Mouse (Mus musculus): ENCODE measurements around the gene Zfp618. TPM values are rescaled to one million over a fixed set of nuclear protein-coding genes. Genes with fewer than 3 reads are reported as not detected.
A peak's percentile ranks its signal among the peaks of the same experiment; 100 is the strongest.

Zfp618 gene
- polyA plus RNA-seq, 1 experiment from 2014 or later = 8.9 TPM

DNA sequence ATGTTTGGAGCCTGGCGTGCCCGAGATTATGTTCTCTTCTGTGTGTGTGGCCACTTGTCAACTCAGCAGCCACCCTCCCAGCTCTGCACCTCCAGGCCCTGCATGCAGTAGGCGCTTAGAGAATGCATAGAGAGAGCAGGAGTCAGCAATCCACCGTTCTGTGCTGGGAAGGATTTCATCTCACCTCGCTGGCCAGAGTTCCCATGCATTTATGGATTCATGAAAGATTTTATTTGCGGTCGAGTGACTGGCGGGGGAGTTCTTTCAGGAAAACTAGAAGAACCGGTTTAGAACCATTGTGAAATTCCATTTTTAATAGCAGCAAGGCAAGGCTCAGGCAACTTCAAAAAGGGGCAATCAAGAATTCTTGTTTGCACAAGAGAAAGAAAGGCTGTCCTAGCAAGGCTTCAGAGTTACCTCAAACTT is 67.2 kb downstream of the Zfp618 start:
- Histone ChIP-seq H3K36me3 (ENCODE audit: control insufficient read depth, insufficient read depth, low read length) (no peaks in the 10 kb centered on the region), H3K4me3 (ENCODE audit: control insufficient read depth in 1 of 2, insufficient read depth in 1 of 2, low read depth in 1 of 2, low read length in 2 of 2) (no peak overlapping the region), H3K9ac (ENCODE audit: low read length) (no peak overlapping the region), H3K4me2 (ENCODE audit: low read length) (no peak overlapping the region), H3K27ac (replicated peaks in 1 of 2; ENCODE audit: control insufficient read depth in 1 of 2, insufficient read depth in 1 of 2, low read depth in 2 of 2, low read length in 2 of 2) (no peak overlapping the region), H3K9me3 (ENCODE audit: control insufficient read depth, low read length) (no peaks in the 10 kb centered on the region), H3K4me1 (ENCODE audit: control insufficient read depth in 2 of 2, insufficient read depth in 2 of 2, low read length in 2 of 2) (peaks cover 8 to 10% of the 10 kb centered on the region in 2 experiments), H3K27me3 (ENCODE audit: control insufficient read depth, insufficient read depth, low read length) (no peaks in the 10 kb centered on the region)
- ATAC-seq (ENCODE audit: insufficient number of reproducible peaks, insufficient read depth, low FRiP score, low read depth) = no peak
- 80% methylated on average over 9 of the region's 9 CpGs for WGBS

DNA sequence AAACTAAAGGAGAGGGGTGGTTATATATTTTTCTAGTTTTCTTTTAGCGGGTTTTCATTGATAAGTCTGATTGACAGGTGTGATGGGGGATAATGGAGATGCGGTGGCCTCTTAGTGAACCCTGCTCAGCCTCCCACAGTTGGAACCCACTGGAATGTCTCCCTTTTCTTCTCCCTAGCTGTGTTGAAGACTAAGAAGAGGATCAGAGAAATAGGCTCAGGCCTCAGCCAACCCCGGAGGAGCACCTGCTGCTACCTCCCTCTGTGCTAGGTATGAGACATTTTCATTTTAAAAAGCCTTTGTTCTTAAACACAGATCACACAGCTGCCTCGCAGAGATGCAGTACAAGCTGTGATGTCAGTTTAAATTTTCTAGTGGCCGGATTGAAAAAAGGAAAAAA is 68.4 kb downstream of the Zfp618 start:
- no peak for ATAC-seq (ENCODE audit: insufficient number of reproducible peaks, insufficient read depth, low FRiP score, low read depth)
- Histone ChIP-seq H3K4me1 (ENCODE audit: control insufficient read depth in 2 of 2, insufficient read depth in 2 of 2, low read length in 2 of 2) (peaks cover 14 to 21% of the 10 kb centered on the region in 2 experiments), H3K27me3 (ENCODE audit: control insufficient read depth, insufficient read depth, low read length) (no peaks in the 10 kb centered on the region), H3K9me3 (ENCODE audit: control insufficient read depth, low read length) (no peaks in the 10 kb centered on the region), H3K4me3 (ENCODE audit: control insufficient read depth in 1 of 2, insufficient read depth in 1 of 2, low read depth in 1 of 2, low read length in 2 of 2) (no peak overlapping the region), H3K9ac (ENCODE audit: low read length) (no peak overlapping the region), H3K4me2 (ENCODE audit: low read length) (no peak overlapping the region), H3K36me3 (ENCODE audit: control insufficient read depth, insufficient read depth, low read length) (no peaks in the 10 kb centered on the region), H3K27ac (replicated peaks in 1 of 2; ENCODE audit: control insufficient read depth in 1 of 2, insufficient read depth in 1 of 2, low read depth in 2 of 2, low read length in 2 of 2) (no peak overlapping the region)
- WGBS = 56% methylated on average over 5 of the region's 5 CpGs

- WGBS = 88% methylated on average over 7 of the region's 7 CpGs
These were observed 70.6 kb downstream of the Zfp618 start for GRCm38 (mm10) chr4:63035991-63036390.

DNA sequence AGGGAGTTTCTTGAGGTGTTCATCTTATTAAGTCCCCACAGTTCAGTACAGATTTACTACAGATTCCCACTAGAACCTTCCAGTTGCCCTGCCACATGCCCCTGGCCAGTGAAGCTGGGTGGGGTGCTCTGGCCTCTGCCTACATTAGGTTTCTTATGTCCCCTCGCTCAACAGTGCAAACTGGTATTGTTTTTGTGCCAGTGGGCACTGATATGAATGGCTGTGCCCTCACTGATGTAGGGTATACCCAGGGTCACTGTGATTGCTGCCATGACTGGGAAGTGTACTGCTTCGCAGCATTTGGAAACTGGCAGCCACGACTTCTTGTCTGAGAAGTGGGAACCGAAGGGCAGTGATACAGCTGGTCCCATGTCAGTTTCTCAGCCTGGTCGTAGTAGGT is 71.4 kb downstream of the Zfp618 start:
- Histone ChIP-seq H3K27me3 (ENCODE audit: control insufficient read depth, insufficient read depth, low read length) (no peaks in the 10 kb centered on the region), H3K9me3 (ENCODE audit: control insufficient read depth, low read length) (no peaks in the 10 kb centered on the region), H3K36me3 (ENCODE audit: control insufficient read depth, insufficient read depth, low read length) (0 out of 2 replicates have a peak, but pooled peaks cover 4% of the 10 kb centered on the region), H3K4me1 (ENCODE audit: control insufficient read depth in 2 of 2, insufficient read depth in 2 of 2, low read length in 2 of 2) (peaks cover 14 to 21% of the 10 kb centered on the region in 2 experiments), H3K4me2 (ENCODE audit: low read length) (no peak overlapping the region), H3K9ac (ENCODE audit: low read length) (no peak overlapping the region), H3K4me3 (ENCODE audit: control insufficient read depth in 1 of 2, insufficient read depth in 1 of 2, low read depth in 1 of 2, low read length in 2 of 2) (no peak overlapping the region), H3K27ac (replicated peaks in 1 of 2; ENCODE audit: control insufficient read depth in 1 of 2, insufficient read depth in 1 of 2, low read depth in 2 of 2, low read length in 2 of 2) (no peak overlapping the region)
- no peak for ATAC-seq (ENCODE audit: insufficient number of reproducible peaks, insufficient read depth, low FRiP score, low read depth)
- 88% methylated on average over 5 of the region's 5 CpGs for WGBS

More at GRCm38 (mm10) chr4:63035991-63036390, 70.6 kb downstream of the Zfp618 start:
- H3K4me1 ChIP-seq (ENCODE audit: control insufficient read depth in 2 of 2, insufficient read depth in 2 of 2, low read length in 2 of 2) = peaks cover 14 to 21% of the 10 kb centered on the region in 2 experiments
- no peak for ATAC-seq (ENCODE audit: insufficient number of reproducible peaks, insufficient read depth, low FRiP score, low read depth)
- no peak overlapping the region for H3K27ac ChIP-seq (replicated peaks in 1 of 2; ENCODE audit: control insufficient read depth in 1 of 2, insufficient read depth in 1 of 2, low read depth in 2 of 2, low read length in 2 of 2)
- no peaks in the 10 kb centered on the region for H3K27me3 ChIP-seq (ENCODE audit: control insufficient read depth, insufficient read depth, low read length)
- no peak overlapping the region for H3K9ac ChIP-seq (ENCODE audit: low read length)
- no peak overlapping the region for H3K4me3 ChIP-seq (ENCODE audit: control insufficient read depth in 1 of 2, insufficient read depth in 1 of 2, low read depth in 1 of 2, low read length in 2 of 2)
- H3K36me3 ChIP-seq (ENCODE audit: control insufficient read depth, insufficient read depth, low read length) = 0 out of 2 replicates have a peak, but pooled peaks cover 4% of the 10 kb centered on the region
- no peak overlapping the region for H3K4me2 ChIP-seq (ENCODE audit: low read length)
- H3K9me3 ChIP-seq (ENCODE audit: control insufficient read depth, low read length) = no peaks in the 10 kb centered on the region

GRCm38 (mm10) chr4:63037555-63037954 is 72.2 kb downstream of the Zfp618 start:
- Histone ChIP-seq H3K9me3 (ENCODE audit: control insufficient read depth, low read length) (no peaks in the 10 kb centered on the region), H3K27me3 (ENCODE audit: control insufficient read depth, insufficient read depth, low read length) (no peaks in the 10 kb centered on the region), H3K4me3 (ENCODE audit: control insufficient read depth in 1 of 2, insufficient read depth in 1 of 2, low read depth in 1 of 2, low read length in 2 of 2) (no peak overlapping the region), H3K36me3 (ENCODE audit: control insufficient read depth, insufficient read depth, low read length) (0 out of 2 replicates have a peak, but pooled peaks cover 4% of the 10 kb centered on the region), H3K27ac (replicated peaks in 1 of 2; ENCODE audit: control insufficient read depth in 1 of 2, insufficient read depth in 1 of 2, low read depth in 2 of 2, low read length in 2 of 2) (peak overlapping the region in 1 of 2 experiments; percentile 19; a peak in 1 of 4 replicates), H3K4me2 (ENCODE audit: low read length) (no peak overlapping the region), H3K9ac (ENCODE audit: low read length) (no peak overlapping the region), H3K4me1 (ENCODE audit: control insufficient read depth in 2 of 2, insufficient read depth in 2 of 2, low read length in 2 of 2) (peaks cover 14 to 21% of the 10 kb centered on the region in 2 experiments)
- WGBS = 62% methylated on average over 4 of the region's 4 CpGs
- no peak for ATAC-seq (ENCODE audit: insufficient number of reproducible peaks, insufficient read depth, low FRiP score, low read depth)

GRCm38 (mm10) chr4:63038265-63038664 is 72.9 kb downstream of the Zfp618 start:
- peaks cover 14 to 21% of the 10 kb centered on the region in 2 experiments for H3K4me1 ChIP-seq (ENCODE audit: control insufficient read depth in 2 of 2, insufficient read depth in 2 of 2, low read length in 2 of 2)
- no peak for ATAC-seq (ENCODE audit: insufficient number of reproducible peaks, insufficient read depth, low FRiP score, low read depth)
- peak overlapping the region; percentile 17 to 19; a peak in 2 of 4 replicates for H3K27ac ChIP-seq (replicated peaks in 1 of 2; ENCODE audit: control insufficient read depth in 1 of 2, insufficient read depth in 1 of 2, low read depth in 2 of 2, low read length in 2 of 2)
- H3K9ac ChIP-seq (ENCODE audit: low read length) = no peak overlapping the region
- H3K36me3 ChIP-seq (ENCODE audit: control insufficient read depth, insufficient read depth, low read length) = 0 out of 2 replicates have a peak, but pooled peaks cover 4% of the 10 kb centered on the region
- no peaks in the 10 kb centered on the region for H3K9me3 ChIP-seq (ENCODE audit: control insufficient read depth, low read length)
- 39% methylated on average over 2 of the region's 2 CpGs for WGBS
- H3K27me3 ChIP-seq (ENCODE audit: control insufficient read depth, insufficient read depth, low read length) = no peaks in the 10 kb centered on the region
- H3K4me2 ChIP-seq (ENCODE audit: low read length) = no peak overlapping the region
- no peak overlapping the region for H3K4me3 ChIP-seq (ENCODE audit: control insufficient read depth in 1 of 2, insufficient read depth in 1 of 2, low read depth in 1 of 2, low read length in 2 of 2)

GRCm38 (mm10) chr4:63038937-63039336 is 73.6 kb downstream of the Zfp618 start:
- 0 out of 2 replicates have a peak, but pooled peaks cover 4% of the 10 kb centered on the region for H3K36me3 ChIP-seq (ENCODE audit: control insufficient read depth, insufficient read depth, low read length)
- no peaks in the 10 kb centered on the region for H3K9me3 ChIP-seq (ENCODE audit: control insufficient read depth, low read length)
- no peak overlapping the region for H3K27ac ChIP-seq (replicated peaks in 1 of 2; ENCODE audit: control insufficient read depth in 1 of 2, insufficient read depth in 1 of 2, low read depth in 2 of 2, low read length in 2 of 2)
- WGBS = 66% methylated on average over 10 of the region's 10 CpGs
- H3K4me1 ChIP-seq (ENCODE audit: control insufficient read depth in 2 of 2, insufficient read depth in 2 of 2, low read length in 2 of 2) = peaks cover 14 to 21% of the 10 kb centered on the region in 2 experiments
- no peak overlapping the region for H3K4me2 ChIP-seq (ENCODE audit: low read length)
- no peak overlapping the region for H3K9ac ChIP-seq (ENCODE audit: low read length)
- no peaks in the 10 kb centered on the region for H3K27me3 ChIP-seq (ENCODE audit: control insufficient read depth, insufficient read depth, low read length)
- no peak for ATAC-seq (ENCODE audit: insufficient number of reproducible peaks, insufficient read depth, low FRiP score, low read depth)
- no peak overlapping the region for H3K4me3 ChIP-seq (ENCODE audit: control insufficient read depth in 1 of 2, insufficient read depth in 1 of 2, low read depth in 1 of 2, low read length in 2 of 2)

GRCm38 (mm10) chr4:63048606-63049005 is 83.2 kb downstream of the Zfp618 start:
- ATAC-seq (ENCODE audit: insufficient number of reproducible peaks, insufficient read depth, low FRiP score, low read depth) = no peak
- Histone ChIP-seq H3K27me3 (ENCODE audit: control insufficient read depth, insufficient read depth, low read length) (no peaks in the 10 kb centered on the region), H3K9ac (ENCODE audit: low read length) (no peak overlapping the region), H3K4me3 (ENCODE audit: control insufficient read depth in 1 of 2, insufficient read depth in 1 of 2, low read depth in 1 of 2, low read length in 2 of 2) (no peak overlapping the region), H3K27ac (replicated peaks in 1 of 2; ENCODE audit: control insufficient read depth in 1 of 2, insufficient read depth in 1 of 2, low read depth in 2 of 2, low read length in 2 of 2) (no peak overlapping the region), H3K36me3 (ENCODE audit: control insufficient read depth, insufficient read depth, low read length) (no peaks in the 10 kb centered on the region), H3K4me2 (ENCODE audit: low read length) (no peak overlapping the region), H3K9me3 (ENCODE audit: control insufficient read depth, low read length) (no peaks in the 10 kb centered on the region), H3K4me1 (ENCODE audit: control insufficient read depth in 2 of 2, insufficient read depth in 2 of 2, low read length in 2 of 2) (peaks cover 7 to 41% of the 10 kb centered on the region in 2 experiments)
- 50% methylated on average over 3 of the region's 3 CpGs for WGBS
